Mouse (Mus musculus) cerebellum, adult 9-11 months (tissue): ENCODE results near the gene Cyp2d9.
"Not testable (repeated sequence)": the region's sequence is repeated elsewhere in the genome, so short reads cannot be mapped to it uniquely, and the experiment has no call there.

ENCODE experiments used
- DNase-seq: peaks from one replicate; pipeline ENCODE4 v3.0.0; 2022

The Cyp2d9 gene

DNA sequence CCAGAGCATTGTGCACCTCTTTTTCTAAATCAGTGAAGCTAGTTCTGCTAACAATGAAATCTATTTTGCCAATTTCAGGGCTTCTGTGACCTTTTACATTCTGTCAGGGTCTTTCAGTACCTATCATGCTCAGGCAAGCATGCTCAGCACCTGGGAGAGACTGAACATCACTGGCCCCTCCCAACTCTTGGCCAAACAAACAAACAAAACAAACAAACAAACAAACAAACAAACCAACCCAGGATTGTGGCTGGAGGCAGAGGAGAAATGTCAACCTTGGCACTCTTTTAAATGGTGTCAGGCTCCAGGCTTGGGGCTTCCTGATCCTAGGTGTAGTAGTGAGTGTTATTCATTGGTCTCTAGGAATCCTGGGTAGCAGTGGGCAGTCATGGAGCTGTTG lies at the start of gene Cyp2d9:
TSS of gene Cyp2d9 (plus strand) at position 301 of the 400 bp plus-strand sequence.
- no peak for DNase-seq

DNA sequence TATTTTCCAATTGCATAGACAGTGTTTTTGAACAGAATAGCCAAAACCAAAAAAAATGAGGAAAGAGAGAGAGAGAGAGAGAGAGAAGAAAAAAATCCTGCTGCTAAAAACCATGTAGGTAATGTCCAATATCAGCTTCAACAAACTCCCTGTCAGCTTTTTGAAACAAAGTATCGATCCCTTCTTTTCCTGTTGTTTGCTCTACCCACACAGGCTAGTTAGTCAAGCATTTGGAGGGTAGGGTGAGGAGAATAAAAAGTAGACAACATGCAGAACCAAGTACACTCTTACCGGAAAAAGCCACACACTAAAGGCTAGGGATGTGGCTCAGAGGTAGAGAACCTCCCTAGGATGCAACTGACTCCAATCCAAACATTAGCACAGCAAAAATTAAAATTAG lies 47.5 kb upstream of the Cyp2d9 start:
- no peak for DNase-seq

GRCm38 (mm10) chr15:82389916-82390315 lies 43.3 kb upstream of the Cyp2d9 start:
- DNase-seq: not testable (repeated sequence)

GRCm38 (mm10) chr15:82393922-82394321 lies 39.3 kb upstream of the Cyp2d9 start, which contains the start of gene Cyp2d11:
Gene Cyp2d11, minus strand, starts transcription at chr15:82394022.
- DNase-seq: not testable (repeated sequence)

DNA sequence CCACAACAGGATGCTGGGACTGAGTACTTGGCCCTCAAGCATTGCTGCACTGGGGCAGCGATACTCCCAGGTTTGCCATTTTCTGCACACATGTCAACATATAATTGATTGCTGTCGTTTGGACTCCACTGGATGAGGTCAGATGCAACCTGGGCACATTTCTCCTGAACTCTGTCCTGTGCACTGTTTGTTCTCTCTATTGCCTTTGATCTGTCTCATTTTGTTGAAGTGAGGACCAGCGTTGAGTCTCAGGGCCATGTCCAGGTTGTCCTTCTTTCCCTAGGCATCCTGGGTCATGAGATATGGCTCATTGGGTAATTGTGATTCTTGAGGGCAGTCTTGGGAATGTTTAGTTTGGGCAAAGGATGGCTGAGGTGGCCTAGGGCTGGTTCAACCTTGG lies 37.3 kb upstream of the Cyp2d9 start:
- DNase-seq: not testable (repeated sequence)

- no peak for DNase-seq
These were observed 31.7 kb upstream of the Cyp2d9 start for GRCm38 (mm10) chr15:82401516-82401915.

GRCm38 (mm10) chr15:82402106-82402505 lies 31.1 kb upstream of the Cyp2d9 start:
- DNase-seq: no peak

DNA sequence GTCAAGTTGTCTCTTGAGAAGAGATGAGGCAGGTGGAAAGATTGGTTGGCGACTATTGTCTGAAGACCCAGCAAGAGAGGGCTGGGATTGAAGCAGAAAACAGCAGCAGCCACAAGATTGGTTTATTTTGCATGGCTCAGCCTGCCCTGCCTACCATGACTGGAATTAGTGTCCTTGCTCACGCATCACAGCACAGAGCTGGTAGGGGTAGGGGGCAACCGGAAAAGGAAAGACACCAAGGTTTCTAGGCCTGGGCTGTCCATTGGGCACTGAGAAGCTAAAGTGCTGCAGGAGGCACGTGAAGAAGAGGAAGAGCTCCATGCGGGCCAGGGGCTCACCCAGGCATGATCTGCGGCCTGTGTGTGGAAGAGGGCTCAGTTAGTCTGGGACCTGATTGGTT lies 30.5 kb upstream of the Cyp2d9 start:
- DNase-seq: no peak

DNA sequence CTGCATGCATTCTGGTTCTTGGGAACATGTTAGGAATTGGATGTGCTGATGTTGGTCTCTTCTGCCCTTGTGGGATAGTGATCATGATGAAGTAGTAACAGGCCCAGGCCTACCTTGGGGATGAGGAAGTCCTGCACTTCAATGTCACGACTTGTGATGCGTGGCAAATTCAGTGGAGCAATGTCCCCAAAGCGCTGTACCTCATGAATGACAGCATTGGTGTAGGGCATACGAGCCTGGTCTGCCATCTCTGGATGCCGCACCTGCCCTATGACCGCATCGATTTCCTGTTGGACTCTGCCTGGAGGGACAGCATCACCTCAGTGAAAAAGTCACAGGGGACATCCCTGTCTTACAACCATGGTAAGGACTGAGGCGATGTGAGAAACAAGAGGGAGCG lies 29.6 kb upstream of the Cyp2d9 start:
- no peak for DNase-seq

GRCm38 (mm10) chr15:82404163-82404562 lies 29.1 kb upstream of the Cyp2d9 start:
- no peak for DNase-seq

DNA sequence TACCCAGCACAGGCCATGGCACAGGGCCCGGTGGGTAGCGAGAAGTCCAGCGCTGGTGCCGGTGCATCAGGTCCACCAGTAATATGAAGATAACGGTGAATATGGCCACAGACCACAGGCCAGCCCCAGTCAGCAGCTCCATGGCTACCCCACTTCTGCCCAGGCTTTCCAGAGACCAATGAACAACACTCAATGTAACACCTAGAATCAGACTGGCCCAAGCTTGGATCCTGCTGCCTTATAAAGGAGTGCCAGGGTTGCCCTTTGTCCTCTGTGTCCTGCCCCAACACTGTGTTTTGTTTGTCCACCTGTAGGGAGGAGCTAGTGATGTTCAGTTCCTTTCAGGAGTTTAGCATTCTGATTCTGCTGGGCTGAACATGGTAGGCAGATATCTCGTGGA lies 26.3 kb upstream of the Cyp2d9 start, which contains the start of gene Cyp2d10:
TSS of gene Cyp2d10 (minus strand) at position 215 of the 400 bp plus-strand sequence.
- DNase-seq: no peak

DNA sequence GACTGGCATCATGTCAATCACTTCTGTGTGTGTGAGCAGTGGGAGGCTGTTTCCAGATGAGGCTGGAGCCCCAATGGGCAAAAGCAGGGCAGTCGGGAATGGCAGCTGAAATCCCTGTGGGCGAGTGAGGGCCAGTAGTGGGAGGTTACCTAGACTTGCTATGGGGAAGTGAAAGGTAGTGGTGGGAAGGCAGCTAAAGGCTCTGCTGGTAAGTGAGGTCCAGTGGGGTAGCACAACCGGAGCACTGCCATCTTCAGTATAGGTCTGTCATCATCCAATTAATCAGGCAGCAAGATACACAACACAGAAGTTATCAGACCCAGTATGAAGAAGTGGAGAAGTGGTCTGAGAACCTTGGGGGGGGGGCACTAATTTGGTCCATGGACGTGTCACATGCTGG lies 25.7 kb upstream of the Cyp2d9 start:
- no peak for DNase-seq

DNA sequence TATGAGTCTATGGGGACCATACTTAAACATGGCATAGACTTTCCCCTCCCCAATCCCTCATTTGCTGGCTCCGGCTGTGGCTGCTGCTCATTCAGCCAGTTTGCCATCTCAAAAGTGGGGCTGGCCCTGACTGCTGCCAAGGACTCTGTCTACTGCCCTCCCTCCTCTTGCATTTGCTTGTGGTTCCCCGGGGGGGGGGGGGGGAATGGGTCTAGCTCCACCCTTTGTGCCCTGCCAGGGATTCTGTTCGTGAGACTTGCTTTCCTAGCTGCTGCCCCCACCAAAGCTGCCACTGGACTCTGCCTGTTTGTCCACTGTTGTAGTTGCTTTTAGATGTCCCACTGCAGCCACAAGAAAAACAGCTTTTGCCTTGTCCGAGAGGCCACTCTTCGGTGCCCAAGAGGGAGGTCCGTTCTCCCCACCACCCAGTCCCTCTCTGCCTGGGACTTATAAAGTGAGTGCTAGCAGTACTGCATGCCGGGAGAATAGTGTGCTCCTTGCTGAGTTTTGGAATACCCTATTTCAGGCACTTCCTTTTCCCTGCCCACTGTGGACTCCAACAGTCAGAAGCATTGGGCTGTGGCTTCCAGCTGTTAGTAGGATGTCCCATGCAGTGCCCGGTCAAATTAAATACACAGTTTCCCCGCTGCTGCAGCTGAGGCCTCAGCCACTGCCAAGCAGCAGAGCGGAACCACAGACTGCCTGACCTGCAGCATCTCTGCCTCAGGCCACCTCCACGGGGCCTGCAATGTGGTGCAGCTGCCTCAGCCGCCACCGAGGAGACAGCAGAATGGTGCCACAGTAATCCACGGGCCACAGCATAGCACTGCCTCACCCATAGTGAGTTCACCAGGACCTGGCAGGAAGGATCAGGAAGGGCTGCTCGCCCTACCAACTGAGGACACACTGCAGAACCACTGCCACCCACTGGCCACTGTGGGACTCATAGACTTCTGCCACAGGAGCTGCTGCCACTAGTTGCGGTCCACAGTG lies 16.1 kb upstream of the Cyp2d9 start:
- DNase-seq: peak; percentile 90

- DNase-seq: no peak
These were observed 14.6 kb upstream of the Cyp2d9 start for GRCm38 (mm10) chr15:82418616-82419015.

DNA sequence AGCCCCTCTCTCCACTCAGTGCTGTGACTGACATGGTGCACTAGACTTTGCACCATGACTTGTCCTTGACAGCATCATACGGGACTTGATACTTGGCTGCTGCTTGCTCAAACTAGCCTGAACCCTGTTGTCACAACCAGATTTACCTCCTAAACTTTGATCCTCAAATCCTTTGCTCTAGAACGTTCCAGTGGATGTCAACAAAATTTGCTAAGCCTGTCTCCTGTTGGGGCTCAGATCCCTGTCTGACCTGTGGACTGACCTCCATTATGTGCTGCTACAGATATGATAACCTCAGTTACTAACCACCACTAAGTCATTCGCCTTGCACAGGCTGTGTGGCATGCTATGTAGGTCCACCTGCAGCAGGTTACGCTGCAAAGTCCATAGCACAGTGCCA lies 10.3 kb upstream of the Cyp2d9 start:
- DNase-seq: no peak

DNA sequence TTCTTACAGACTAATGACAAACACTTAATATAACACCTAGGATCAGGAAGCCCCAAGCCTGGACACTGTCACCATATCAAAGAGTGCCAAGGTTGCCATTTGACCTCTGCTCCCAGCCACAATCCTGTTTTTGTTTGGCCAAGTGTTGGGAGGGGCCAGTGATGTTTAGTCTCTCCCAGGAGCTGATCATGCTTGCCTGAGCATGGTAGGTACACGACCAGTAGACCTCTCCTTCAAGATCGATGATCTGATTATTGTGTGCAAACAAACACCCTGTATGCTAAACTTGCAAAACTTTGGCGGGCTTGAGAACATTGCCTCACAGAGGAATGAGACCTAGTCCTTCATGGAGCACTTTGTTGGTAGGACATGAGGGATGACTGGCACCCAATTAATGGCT lies 9.8 kb upstream of the Cyp2d9 start:
- no peak for DNase-seq

GRCm38 (mm10) chr15:82433621-82434020 lies 384 bp downstream of the Cyp2d9 start:
- DNase-seq: no peak

DNA sequence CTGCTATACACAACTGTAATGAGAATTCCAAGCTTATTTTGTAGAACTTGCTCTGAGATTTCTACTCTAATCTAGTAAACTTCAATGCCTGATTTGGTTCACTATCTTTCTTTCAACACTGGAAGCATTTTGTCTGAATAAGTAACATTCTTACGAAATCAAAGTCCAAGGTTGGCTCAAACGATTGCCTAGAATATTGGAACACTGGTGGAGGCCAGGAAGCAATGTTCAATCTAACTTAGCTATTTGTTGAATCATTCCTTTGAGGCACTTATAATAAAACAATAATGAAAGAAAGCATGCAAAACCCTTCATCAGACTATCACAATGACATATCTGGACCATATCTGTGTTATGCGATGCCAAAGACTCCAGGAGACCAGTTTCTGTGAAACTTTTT lies 1.3 kb downstream of the Cyp2d9 start:
- no peak for DNase-seq

DNA sequence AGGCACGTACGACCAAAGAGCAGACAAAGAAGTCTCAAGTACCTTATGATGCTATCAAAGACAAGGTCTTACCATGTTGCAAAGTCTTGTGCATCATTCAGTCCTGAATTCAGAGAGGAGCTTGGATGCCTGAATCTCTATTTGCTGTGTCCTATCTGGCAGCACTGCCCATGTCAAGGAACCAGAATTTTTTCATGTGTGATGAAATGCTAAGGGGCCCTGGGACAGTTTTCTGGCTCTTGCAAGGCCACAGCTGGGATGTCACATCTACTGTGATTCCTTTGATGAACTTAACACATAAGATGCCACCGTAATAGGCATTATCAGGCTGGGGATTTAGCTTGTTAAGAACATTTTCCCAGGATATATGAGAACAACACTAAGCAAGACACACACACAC lies 1.8 kb downstream of the Cyp2d9 start:
- DNase-seq: no peak

GRCm38 (mm10) chr15:82435606-82436005 lies 2.4 kb downstream of the Cyp2d9 start:
- no peak for DNase-seq

DNA sequence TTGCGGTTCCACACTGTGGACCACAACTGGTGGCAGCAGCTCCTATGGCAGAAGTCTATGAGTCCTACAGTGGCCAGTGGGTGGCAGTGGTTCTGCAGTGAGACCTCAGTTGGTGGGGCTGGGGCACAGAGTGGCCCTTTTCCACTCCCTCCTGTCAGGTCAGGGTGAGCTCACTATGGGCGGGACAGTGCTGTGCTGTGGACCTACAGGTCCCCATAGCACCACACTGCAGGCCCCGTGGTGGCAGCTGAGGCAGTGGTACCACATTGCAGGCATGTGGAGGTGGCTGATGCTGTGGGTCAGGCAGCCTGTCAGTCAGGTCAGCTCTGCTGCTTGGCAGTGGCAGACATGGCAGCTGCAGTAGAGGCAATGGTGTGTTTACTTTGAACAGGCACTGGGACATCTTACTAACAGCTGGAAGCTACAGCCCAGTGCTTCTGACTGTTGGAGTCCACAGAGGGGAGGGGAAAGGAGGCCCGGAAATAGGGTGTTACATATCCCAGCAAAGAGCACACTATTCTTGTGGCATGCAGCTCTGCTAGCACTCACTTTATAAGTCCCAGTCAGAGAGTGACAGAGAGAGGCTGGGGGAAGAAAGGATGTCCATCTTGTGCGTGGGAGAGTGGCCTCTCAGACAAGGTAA lies 4.9 kb downstream of the Cyp2d9 start:
- DNase-seq: no peak

- no peak for DNase-seq
These were observed 10.4 kb downstream of the Cyp2d9 start for GRCm38 (mm10) chr15:82443658-82444057.

- DNase-seq: no peak
These were observed 12.0 kb downstream of the Cyp2d9 start for GRCm38 (mm10) chr15:82445196-82445595.

- DNase-seq: not testable (repeated sequence)
These were observed 16.8 kb downstream of the Cyp2d9 start for GRCm38 (mm10) chr15:82450045-82450444.
